Mouse (Mus musculus) heart, embryonic 16.5 days (tissue): ENCODE results near the gene Gm16442. TPM values are rescaled to one million over a fixed set of nuclear protein-coding genes. Genes with fewer than 3 reads are reported as not detected.
"Not testable (repeated sequence)": the region's sequence is repeated elsewhere in the genome, so short reads cannot be mapped to it uniquely, and the experiment has no call there.

Experiments
- ATAC-seq: fragments of 200-750 bp; cut with Nextera tagmentation; replicated peaks from 2 replicates; pipeline ENCODE4 v1.8.0; 2017; ENCODE audit warnings: moderate number of reproducible peaks; ENCODE audit not compliant: insufficient read depth, low FRiP score; ENCODE audit errors: extremely low read depth
- H3K27ac ChIP-seq: fragments of 300-500 bp; sonication (generic); 2 replicates; pipeline ENCODE4 v1.5.1; 2014; ENCODE audit warnings: mild to moderate bottlenecking, low read length, control low read depth, moderate library complexity
- H3K27me3 ChIP-seq: fragments of 300-500 bp; sonication (generic); 2 replicates; pipeline ENCODE4 v1.6.1; 2014; ENCODE audit warnings: low read length, mixed read lengths; ENCODE audit not compliant: control insufficient read depth, insufficient read depth
- H3K36me3 ChIP-seq: fragments of 300-500 bp; sonication (generic); 2 replicates; pipeline ENCODE4 v1.6.1; 2014; ENCODE audit not compliant: control insufficient read depth, insufficient read depth
- H3K4me1 ChIP-seq: fragments of 300-500 bp; sonication (generic); 2 replicates; pipeline ENCODE4 v1.6.1; 2014; ENCODE audit warnings: low read length, mixed read lengths; ENCODE audit not compliant: control insufficient read depth, insufficient read depth
- H3K4me2 ChIP-seq: fragments of 300-500 bp; sonication (generic); 2 replicates; pipeline ENCODE4 v1.6.1; 2014; ENCODE audit warnings: low read depth, mild to moderate bottlenecking, control low read depth, low read length
- H3K4me3 ChIP-seq: fragments of 300-500 bp; sonication (generic); 2 replicates; pipeline ENCODE4 v1.5.1; 2014; ENCODE audit warnings: mild to moderate bottlenecking, control low read depth, low read length
- H3K9ac ChIP-seq: fragments of 300-500 bp; sonication (generic); 2 replicates; pipeline ENCODE4 v1.6.1; 2014; ENCODE audit warnings: low read length, control low read depth
- H3K9me3 ChIP-seq: fragments of 300-500 bp; sonication (generic); replicated peaks from 2 replicates; pipeline ENCODE4 v1.6.1; 2016; ENCODE audit warnings: low read length; ENCODE audit not compliant: control insufficient read depth
- WGBS: fragments of 180-500 bp; shearing (Covaris S2); extraction: QIAGEN DNeasy Blood & Tissue Kit; methylation state at CpG from one replicate; pipeline ENCODE4 v1.1.7; 2014; 5-methylcytosine and 5-hydroxymethylcytosine counted together
- polyA plus RNA-seq: library from polyadenylated mRNA; unstranded; fragments of >200 nt; fragmentation: Nextera tagmentation; extraction: Ambion mirVana; gene quantifications from 2 replicates; pipeline ENCODE4 v1.2.1, GENCODE M21; 2015

The Gm16442 gene
- not detected in 2 replicates for polyA plus RNA-seq

- not testable (repeated sequence) for H3K4me1 ChIP-seq
Observed at GRCm38 (mm10) chr7:20122479-20122878, at the start of gene Gm16442. TSS of gene Gm16442 (minus strand) at chr7:20122579.

GRCm38 (mm10) chr7:20168277-20168676 is 45.9 kb upstream of the Gm16442 start, which contains the start of gene Vmn1r94:
TSS of gene Vmn1r94 (minus strand) at chr7:20168377.
- H3K4me2 ChIP-seq, H3K9me3 ChIP-seq, H3K4me1 ChIP-seq, H3K27ac ChIP-seq, H3K27me3 ChIP-seq, ATAC-seq, H3K36me3 ChIP-seq, H3K9ac ChIP-seq, H3K4me3 ChIP-seq: not testable (repeated sequence)
- WGBS = no CpG with 5 or more reads among the region's 3 CpGs

More at GRCm38 (mm10) chr7:20122479-20122878, at the start of gene Gm16442:
- not testable (repeated sequence) for H3K4me2 ChIP-seq, H3K27ac ChIP-seq, H3K9me3 ChIP-seq, H3K27me3 ChIP-seq, H3K9ac ChIP-seq, ATAC-seq, H3K36me3 ChIP-seq, H3K4me3 ChIP-seq
- no CpG with 5 or more reads among the region's 2 CpGs for WGBS

DNA sequence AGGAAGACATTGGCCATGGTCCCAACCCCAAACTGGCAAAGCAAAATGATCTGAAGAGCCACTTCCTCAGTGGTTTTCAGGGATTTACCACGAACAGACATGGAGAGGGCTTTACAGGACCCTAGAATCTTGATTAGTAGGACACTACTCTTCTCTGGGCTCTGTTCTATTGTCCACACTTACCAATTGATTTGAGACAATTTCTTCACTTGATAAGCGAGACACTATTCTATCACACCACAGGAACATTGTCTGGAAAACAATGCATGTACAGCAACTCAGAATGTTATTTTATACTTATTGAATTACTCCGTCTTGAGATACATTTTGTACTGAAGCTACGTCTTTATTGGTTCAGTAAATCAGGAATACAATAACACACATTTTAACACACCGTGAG is 16.6 kb upstream of the Gm16442 start, which contains the start of gene Vmn1r93:
Gene Vmn1r93, minus strand, starts transcription at position 101 of the 400 bp plus-strand sequence.
- not testable (repeated sequence) for H3K9me3 ChIP-seq, ATAC-seq, H3K36me3 ChIP-seq, H3K4me3 ChIP-seq, H3K9ac ChIP-seq, H3K27me3 ChIP-seq, H3K27ac ChIP-seq, H3K4me1 ChIP-seq, H3K4me2 ChIP-seq
- no CpG with 5 or more reads among the region's 5 CpGs for WGBS

- not testable (repeated sequence) for H3K4me2 ChIP-seq, H3K9me3 ChIP-seq, H3K36me3 ChIP-seq, H3K9ac ChIP-seq, H3K27me3 ChIP-seq, ATAC-seq, H3K27ac ChIP-seq, H3K4me3 ChIP-seq, H3K4me1 ChIP-seq
- WGBS = 72% methylated on average over 5 of the region's 5 CpGs
Observed at GRCm38 (mm10) chr7:20099380-20099779, 23.0 kb downstream of the Gm16442 start, which contains the start of gene Vmn1r91. TSS of gene Vmn1r91 (plus strand) at chr7:20099680.

GRCm38 (mm10) chr7:20078118-20078517 is 44.3 kb downstream of the Gm16442 start:
- not testable (repeated sequence) for H3K9ac ChIP-seq, H3K4me3 ChIP-seq, H3K4me2 ChIP-seq, ATAC-seq, H3K27ac ChIP-seq, H3K4me1 ChIP-seq, H3K36me3 ChIP-seq, H3K27me3 ChIP-seq, H3K9me3 ChIP-seq
- 65% methylated on average over 18 of the region's 18 CpGs for WGBS

Other genes starting within 250 kb of the Gm16442 start
- gene Ceacam19, start 234.6 kb downstream of the Gm16442 start, polyA plus RNA-seq = 0.04 TPM in 1 of 2 replicates, not detected in the other
- gene Pvr, start 201.4 kb downstream of the Gm16442 start, polyA plus RNA-seq = 17.6 and 19.0 TPM in 2 replicates
- 1.8 and 2.2 TPM in 2 replicates for gene Igsf23, start 171.8 kb downstream of the Gm16442 start, polyA plus RNA-seq
- gene Ceacam20, start 157.2 kb downstream of the Gm16442 start, polyA plus RNA-seq = 0.11 TPM in 1 of 2 replicates, not detected in the other
- 0.04 TPM in 1 of 2 replicates, not detected in the other for gene Nlrp9b, start 131.1 kb downstream of the Gm16442 start, polyA plus RNA-seq
- not detected in 2 replicates for gene Vmn1r91, start 22.9 kb downstream of the Gm16442 start, polyA plus RNA-seq
- gene Vmn1r93, start 16.5 kb upstream of the Gm16442 start, polyA plus RNA-seq = not detected in 2 replicates
- not detected in 2 replicates for gene Vmn1r94, start 45.8 kb upstream of the Gm16442 start, polyA plus RNA-seq
- not detected in 2 replicates for gene Vmn1r95, start 71.1 kb upstream of the Gm16442 start, polyA plus RNA-seq
- gene Gm6164, start 83.0 kb upstream of the Gm16442 start, polyA plus RNA-seq = not detected in 2 replicates
- not detected in 2 replicates for gene Gm4498, start 111.2 kb upstream of the Gm16442 start, polyA plus RNA-seq
- gene Gm5890, start 140.3 kb upstream of the Gm16442 start, polyA plus RNA-seq = not detected in 2 replicates
- not detected in 2 replicates for gene Gm4133, start 211.5 kb upstream of the Gm16442 start, polyA plus RNA-seq